Mouse (Mus musculus): ENCODE results near the gene Crim1. TPM values are rescaled to one million over a fixed set of nuclear protein-coding genes. Genes with fewer than 3 reads are reported as not detected.

The Crim1 gene
- polyA plus RNA-seq, 1 experiment: 3.2 TPM

DNA sequence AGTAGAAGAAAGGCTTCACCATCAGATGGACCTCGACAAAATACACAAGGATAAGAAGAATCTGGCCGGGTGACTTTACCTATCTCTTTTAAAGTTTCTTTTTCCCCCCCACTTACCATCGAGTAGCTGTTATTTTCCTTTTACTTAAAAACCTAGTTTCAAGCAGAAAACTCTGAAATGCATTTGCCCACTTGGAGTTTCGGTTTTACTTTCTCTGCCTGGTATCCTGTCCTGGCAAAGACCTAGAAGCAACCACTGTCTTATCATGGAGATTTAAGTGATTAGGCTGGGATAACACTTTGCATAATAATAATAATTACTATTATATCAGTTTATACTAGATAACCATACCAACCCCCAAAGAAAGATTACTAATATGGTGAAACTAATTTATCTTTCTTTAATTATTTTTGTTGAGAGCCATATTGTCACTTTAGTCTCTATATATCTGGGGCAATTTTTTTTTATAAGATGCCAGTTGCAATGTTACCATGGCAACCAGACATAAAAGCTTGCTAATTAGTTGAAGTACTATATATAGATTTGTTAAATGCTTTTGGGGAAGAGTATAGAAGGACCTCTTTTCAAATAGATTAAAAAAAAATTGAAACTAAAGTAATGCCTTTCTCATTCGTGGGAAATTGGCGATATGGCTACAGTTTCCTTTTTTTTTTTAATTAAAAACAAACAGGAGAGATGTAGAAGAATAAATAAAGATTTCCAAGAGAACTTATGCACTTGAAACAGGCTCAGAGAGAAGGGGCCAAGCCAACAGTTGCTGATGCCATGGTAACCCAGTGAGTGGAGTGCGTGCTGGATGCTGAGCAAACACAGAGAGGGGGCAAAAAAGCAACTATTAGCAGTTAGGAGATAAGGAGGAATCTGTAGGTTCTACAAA, 74.8 kb downstream of the Crim1 start:
- Histone ChIP-seq H3K4me3 (replicated peaks) (no peak overlapping the region), H3K4me1 (no peaks in the 10 kb centered on the region; the same call in 1 of the 2 replicates), H3K27me3 (replicated peaks) (no peaks in the 10 kb centered on the region), H3K36me3 (replicated peaks; ENCODE audit: low read length) (peaks cover 7% of the 10 kb centered on the region), H3K9me3 (no peaks in the 10 kb centered on the region)
- TF ChIP-seq GATA1 (IDR thresholded peaks at IDR 0.05; ENCODE audit: borderline replicate concordance, low read length) (no peak), FLI1 (IDR thresholded peaks at IDR 0.05; ENCODE audit: low read length) (no peak)

DNA sequence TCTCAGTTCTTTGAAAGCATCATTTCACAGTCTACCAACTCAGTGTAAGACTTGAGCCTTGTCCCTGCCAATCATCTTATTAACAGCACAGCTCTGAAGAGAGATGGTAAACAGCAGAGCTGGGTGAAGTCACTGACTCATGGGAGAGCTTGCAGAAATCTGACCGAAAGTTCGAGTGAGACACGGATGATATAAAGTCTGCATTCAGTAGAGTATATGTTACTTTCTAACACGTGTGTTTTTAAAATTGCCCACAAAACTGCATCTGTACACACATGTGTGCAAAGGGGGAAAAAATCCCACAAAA, 75.4 kb downstream of the Crim1 start:
- Histone ChIP-seq H3K27me3 (replicated peaks) (no peaks in the 10 kb centered on the region), H3K4me1 (no peaks in the 10 kb centered on the region; the same call in 1 of the 2 replicates), H3K4me3 (replicated peaks) (no peak overlapping the region), H3K36me3 (replicated peaks; ENCODE audit: low read length) (peaks cover 12% of the 10 kb centered on the region), H3K9me3 (no peaks in the 10 kb centered on the region)
- TF ChIP-seq GATA1 (IDR thresholded peaks at IDR 0.05; ENCODE audit: borderline replicate concordance, low read length) (no peak), FLI1 (IDR thresholded peaks at IDR 0.05; ENCODE audit: low read length) (no peak)

DNA sequence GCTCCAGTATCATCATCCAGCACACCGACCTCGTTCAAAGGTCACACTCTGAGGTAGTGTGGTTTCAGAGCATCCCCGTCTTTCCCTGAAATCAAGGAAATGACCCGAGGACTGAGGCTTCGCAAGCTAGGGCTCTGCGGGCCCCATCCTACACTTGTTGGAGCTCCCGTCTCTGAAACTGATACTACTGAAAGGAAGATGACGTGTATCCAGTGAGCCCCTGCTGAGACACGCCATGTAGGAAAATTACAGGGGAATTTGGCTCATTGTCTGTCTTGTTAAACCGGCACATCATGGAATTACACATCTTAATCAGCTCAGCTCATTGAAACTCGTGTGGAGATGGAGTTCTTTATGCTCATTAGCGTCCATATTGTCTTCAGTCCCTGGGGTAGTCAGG, 79.1 kb downstream of the Crim1 start:
- Histone ChIP-seq H3K4me1 (no peaks in the 10 kb centered on the region), H3K36me3 (replicated peaks; ENCODE audit: low read length) (peaks cover 31% of the 10 kb centered on the region), H3K27me3 (replicated peaks) (no peaks in the 10 kb centered on the region), H3K9me3 (peaks cover 3% of the 10 kb centered on the region; the same call in 1 of the 2 replicates), H3K4me3 (replicated peaks) (no peak overlapping the region)
- TF ChIP-seq GATA1 (IDR thresholded peaks at IDR 0.05; ENCODE audit: borderline replicate concordance, low read length) (no peak), FLI1 (IDR thresholded peaks at IDR 0.05; ENCODE audit: low read length) (no peak)

DNA sequence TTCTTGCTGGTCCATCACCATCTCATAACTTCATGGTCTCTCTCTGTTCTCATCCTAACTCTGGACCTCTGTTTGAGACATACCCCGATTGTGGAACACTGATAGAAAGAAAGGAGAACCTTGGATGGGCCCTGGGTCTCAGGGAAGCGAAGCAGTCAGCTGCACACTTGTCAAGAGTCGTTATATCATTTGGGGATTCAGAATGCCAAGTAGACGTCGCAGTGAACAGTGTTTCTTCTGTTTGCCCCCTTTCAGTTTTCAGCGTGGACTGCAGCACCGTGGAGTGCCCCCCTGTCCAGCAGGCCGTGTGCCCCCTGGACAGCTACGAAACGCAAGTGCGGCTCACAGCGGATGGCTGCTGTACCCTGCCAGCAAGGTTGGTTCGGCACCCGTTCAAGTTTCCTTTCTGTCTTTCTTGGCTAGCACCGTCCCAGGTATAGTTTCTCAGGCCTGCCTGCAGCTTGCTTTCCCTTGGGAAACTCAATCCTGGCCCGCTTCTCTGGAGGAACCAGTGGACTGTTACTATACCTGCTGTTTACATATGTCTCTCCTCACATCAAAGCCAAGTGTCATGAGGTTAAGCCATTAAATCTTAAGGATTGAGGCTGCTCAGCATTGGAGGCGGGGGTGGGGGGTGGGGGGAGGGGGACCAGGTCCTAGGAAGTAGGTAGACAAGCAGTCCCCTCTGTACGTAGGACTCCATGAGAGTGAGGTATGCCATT, 81.1 kb downstream of the Crim1 start:
- Histone ChIP-seq H3K4me3 (replicated peaks) (no peak overlapping the region), H3K9me3 (peaks cover 3% of the 10 kb centered on the region; the same call in 1 of the 2 replicates), H3K36me3 (replicated peaks; ENCODE audit: low read length) (peaks cover 33% of the 10 kb centered on the region), H3K4me1 (no peaks in the 10 kb centered on the region), H3K27me3 (replicated peaks) (no peaks in the 10 kb centered on the region)
- TF ChIP-seq GATA1 (IDR thresholded peaks at IDR 0.05; ENCODE audit: borderline replicate concordance, low read length) (no peak), FLI1 (IDR thresholded peaks at IDR 0.05; ENCODE audit: low read length) (no peak)

DNA sequence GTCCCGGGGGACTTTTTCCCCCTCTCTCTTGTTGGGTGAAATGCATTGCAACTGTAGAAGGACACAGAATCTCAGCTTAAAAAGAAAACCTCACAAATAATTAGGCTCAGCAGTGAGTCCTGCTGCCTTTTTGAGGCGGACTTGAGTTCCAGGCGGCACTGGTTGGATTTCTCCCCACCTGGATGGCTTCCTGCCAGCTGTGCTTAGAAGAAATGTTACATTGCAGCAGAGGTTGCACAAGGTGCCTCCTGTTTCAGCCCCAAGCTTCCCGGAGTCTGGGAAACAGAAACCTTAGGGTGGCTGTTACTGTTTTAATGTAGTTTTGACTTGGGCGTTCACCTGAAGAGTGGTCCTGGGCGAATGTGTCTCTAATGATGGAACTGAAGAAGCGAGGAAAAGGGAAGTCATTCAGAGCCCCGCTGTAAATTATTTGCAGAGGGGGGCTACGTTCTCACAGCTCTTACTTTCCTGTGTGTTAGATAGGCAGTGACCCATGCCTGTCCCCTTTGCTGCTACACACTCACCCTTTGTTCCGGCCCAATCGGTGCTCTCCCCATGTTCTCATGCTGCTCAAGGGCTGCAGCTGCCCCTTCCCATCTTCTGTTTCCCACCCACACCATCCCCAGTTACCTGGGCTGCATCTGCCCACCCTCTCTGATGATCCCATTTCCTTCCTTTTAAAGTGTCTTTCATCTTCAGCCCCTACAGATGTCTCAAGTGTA, 83.4 kb downstream of the Crim1 start:
- H3K4me3 ChIP-seq (replicated peaks): no peak overlapping the region
- peaks cover 8% of the 10 kb centered on the region for H3K4me1 ChIP-seq
- peaks cover 3% of the 10 kb centered on the region; the same call in 1 of the 2 replicates for H3K9me3 ChIP-seq
- no peaks in the 10 kb centered on the region for H3K27me3 ChIP-seq (replicated peaks)
- H3K36me3 ChIP-seq (replicated peaks; ENCODE audit: low read length): peaks cover 35% of the 10 kb centered on the region
- no peak for TF ChIP-seq GATA1 (IDR thresholded peaks at IDR 0.05; ENCODE audit: borderline replicate concordance, low read length)
- no peak for TF ChIP-seq FLI1 (IDR thresholded peaks at IDR 0.05; ENCODE audit: low read length)

DNA sequence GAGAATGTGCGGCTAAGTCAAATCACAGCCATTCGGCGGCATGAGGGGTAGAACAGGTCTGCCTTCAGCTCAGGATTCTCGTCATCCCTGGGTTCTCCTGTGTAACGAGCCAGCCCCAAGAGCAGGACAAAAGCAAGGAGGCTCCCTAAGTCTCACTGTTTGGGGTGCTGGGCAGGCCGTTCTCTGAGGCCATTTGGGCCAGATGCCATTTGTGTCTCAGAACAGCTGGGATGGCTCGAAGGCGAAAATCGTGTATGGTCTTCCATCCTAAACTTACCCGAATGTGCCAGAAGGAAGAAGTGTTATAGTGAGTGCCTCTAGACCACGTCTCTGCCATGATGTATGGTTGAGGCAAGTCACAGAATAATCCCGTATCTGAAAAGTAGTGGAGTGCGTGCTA, 86.0 kb downstream of the Crim1 start:
- H3K4me3 ChIP-seq (replicated peaks): no peak overlapping the region
- H3K9me3 ChIP-seq: peaks cover 3% of the 10 kb centered on the region; the same call in 1 of the 2 replicates
- H3K36me3 ChIP-seq (replicated peaks; ENCODE audit: low read length): peaks cover 21% of the 10 kb centered on the region
- peaks cover 16% of the 10 kb centered on the region for H3K4me1 ChIP-seq
- TF ChIP-seq FLI1 (IDR thresholded peaks at IDR 0.05; ENCODE audit: low read length): no peak
- no peak for TF ChIP-seq GATA1 (IDR thresholded peaks at IDR 0.05; ENCODE audit: borderline replicate concordance, low read length)
- no peaks in the 10 kb centered on the region for H3K27me3 ChIP-seq (replicated peaks)

DNA sequence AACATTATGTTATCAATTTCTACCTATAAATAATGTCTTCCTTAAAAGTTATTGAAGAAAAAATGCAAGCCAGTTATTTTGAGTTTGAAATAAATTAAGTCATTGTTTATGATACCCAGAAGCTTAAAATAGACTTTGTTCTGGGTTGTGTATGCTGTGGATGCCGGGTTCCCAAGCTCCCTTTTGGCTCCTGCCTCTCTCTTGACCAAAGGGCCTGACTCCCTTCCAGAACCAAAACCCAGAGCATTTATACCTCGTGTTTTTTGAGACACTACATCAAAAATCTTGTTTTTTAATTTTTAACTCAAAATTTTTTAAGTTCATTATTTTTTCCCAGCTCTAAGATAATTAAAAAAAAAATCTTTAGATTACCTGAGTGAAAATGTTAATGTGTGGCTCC, 87.3 kb downstream of the Crim1 start:
- Histone ChIP-seq H3K4me3 (replicated peaks) (no peak overlapping the region), H3K4me1 (peaks cover 16% of the 10 kb centered on the region), H3K9me3 (no peaks in the 10 kb centered on the region), H3K27me3 (replicated peaks) (no peaks in the 10 kb centered on the region), H3K36me3 (replicated peaks; ENCODE audit: low read length) (peaks cover 9% of the 10 kb centered on the region)
- TF ChIP-seq GATA1 (IDR thresholded peaks at IDR 0.05; ENCODE audit: borderline replicate concordance, low read length) (no peak), FLI1 (IDR thresholded peaks at IDR 0.05; ENCODE audit: low read length) (no peak)

DNA sequence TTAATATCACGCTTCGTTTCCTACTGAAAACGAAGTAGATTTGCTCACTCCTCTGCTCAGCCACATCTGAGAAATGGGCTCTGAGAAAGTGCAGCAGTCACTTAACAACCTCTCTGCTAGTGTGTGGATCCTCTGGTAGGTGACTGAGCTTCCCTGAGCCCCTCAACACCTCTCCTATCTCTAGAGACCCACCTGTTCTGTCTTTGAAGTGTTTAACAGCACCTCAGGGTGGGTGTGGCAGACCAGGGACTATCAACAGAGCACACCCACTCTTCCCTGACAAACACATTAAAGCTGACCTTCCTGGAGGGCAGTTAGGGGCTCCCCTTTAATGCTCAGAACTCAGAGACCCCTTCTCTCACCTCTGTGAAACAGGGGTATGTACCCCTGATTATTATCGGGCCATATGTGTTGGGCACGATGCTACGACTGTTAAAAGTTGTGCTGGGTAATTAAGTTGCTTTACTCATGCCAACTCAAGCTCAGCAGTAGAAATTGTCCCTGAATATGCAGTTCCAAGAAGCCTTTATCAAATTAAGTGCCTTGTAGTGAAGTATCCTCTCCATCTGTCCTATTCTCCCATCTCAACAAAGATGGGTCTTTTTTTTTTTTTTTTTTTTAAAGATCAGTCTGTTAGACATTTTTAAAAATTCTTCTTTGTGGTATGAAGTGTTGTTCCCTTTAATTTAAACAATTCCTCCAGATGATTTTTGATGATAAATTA, 90.3 kb downstream of the Crim1 start:
- H3K27me3 ChIP-seq (replicated peaks): no peaks in the 10 kb centered on the region
- no peaks in the 10 kb centered on the region for H3K9me3 ChIP-seq
- H3K36me3 ChIP-seq (replicated peaks; ENCODE audit: low read length): peaks cover 12% of the 10 kb centered on the region
- H3K4me1 ChIP-seq: peaks cover 20% of the 10 kb centered on the region
- no peak overlapping the region for H3K4me3 ChIP-seq (replicated peaks)
- TF ChIP-seq FLI1 (IDR thresholded peaks at IDR 0.05; ENCODE audit: low read length): no peak

DNA sequence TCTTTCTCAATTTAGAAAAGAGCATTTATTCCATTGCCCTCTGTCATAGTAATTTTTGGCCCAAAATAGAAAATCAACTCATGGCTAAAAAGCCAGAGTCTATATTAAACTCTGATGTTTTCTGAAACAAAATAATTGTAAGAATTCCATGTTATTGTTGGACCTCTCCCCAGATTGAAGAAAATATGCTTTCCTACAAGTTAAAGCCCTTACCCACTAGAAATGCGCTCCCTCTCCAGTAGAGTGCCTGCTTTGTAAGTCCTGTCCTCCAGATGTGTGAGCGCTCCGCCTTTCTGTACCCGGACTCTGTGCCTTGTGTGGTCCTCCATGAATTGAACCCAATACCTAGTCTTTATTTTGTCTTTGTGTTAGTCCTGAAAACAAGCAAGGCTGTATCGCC, 91.0 kb downstream of the Crim1 start:
- Histone ChIP-seq H3K4me1 (peaks cover 27% of the 10 kb centered on the region), H3K9me3 (no peaks in the 10 kb centered on the region), H3K36me3 (replicated peaks; ENCODE audit: low read length) (peaks cover 11% of the 10 kb centered on the region), H3K27me3 (replicated peaks) (no peaks in the 10 kb centered on the region), H3K4me3 (replicated peaks) (no peak overlapping the region)
- TF ChIP-seq FLI1 (IDR thresholded peaks at IDR 0.05; ENCODE audit: low read length) (no peak), GATA1 (IDR thresholded peaks at IDR 0.05; ENCODE audit: borderline replicate concordance, low read length) (no peak)
